Mouse (Mus musculus) cerebellum, adult 2 months (tissue): Measurements from ENCODE around the gene Rdh9.

Source experiments
- CTCF ChIP-seq: fragments of 200-500 bp; IDR thresholded peaks from 2 replicates; pipeline ENCODE4 v1.5.1; 2011; ENCODE audit warnings: low read depth, mild to moderate bottlenecking, control low read depth, low read length, moderate library complexity, borderline replicate concordance; ENCODE audit not compliant: insufficient read depth
- POLR2A ChIP-seq: fragments of 200-500 bp; IDR thresholded peaks from 2 replicates; pipeline ENCODE4 v1.6.1; 2011; ENCODE audit warnings: low read length, control low read depth, borderline replicate concordance; ENCODE audit not compliant: insufficient read depth

DNA sequence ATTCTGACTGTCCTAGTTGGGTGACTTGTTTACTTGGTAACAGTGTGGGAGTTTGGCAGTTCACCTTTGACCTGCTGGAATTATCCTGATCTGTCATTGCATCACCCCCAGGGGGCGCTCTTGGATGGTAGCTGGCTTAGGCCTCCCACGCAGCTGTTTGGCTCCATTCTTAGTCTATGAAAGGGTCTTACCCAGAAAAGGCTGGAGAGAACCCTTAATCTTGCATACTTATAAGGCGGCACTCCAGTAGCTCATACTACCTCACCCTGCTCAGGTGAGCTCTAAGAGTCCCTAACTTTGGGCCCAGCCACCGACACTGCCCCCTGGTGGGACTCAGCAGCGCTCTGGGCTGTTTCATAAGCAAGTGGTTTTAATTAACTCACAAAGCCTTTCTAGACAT lies 31.5 kb upstream of the Rdh9 start:
- TF ChIP-seq CTCF (peak; percentile 38; the same call in 1 of the 2 replicates), POLR2A (no peak)
